Mouse (Mus musculus) lung, adult 2 months (tissue): ENCODE results near the gene Plxna4.

ENCODE experiments used
- CTCF ChIP-seq: fragments of 200-500 bp; IDR thresholded peaks from 2 replicates; pipeline ENCODE4 v1.5.1; 2011; ENCODE audit warnings: mild to moderate bottlenecking, low read length, control low read depth; ENCODE audit not compliant: insufficient read depth
- POLR2A ChIP-seq: fragments of 200-500 bp; IDR thresholded peaks from 2 replicates; pipeline ENCODE4 v1.6.1; 2011; ENCODE audit warnings: low read depth, mild to moderate bottlenecking, control low read depth, low read length, borderline replicate concordance; ENCODE audit errors: extremely low read depth

- TF ChIP-seq POLR2A (no peak), CTCF (no peak)
Observed at GRCm38 (mm10) chr6:32260341-32260740, 327.7 kb downstream of the Plxna4 start.
